Mouse (Mus musculus) urinary bladder, adult 2 months (tissue): ENCODE measurements around the gene Mcpt1. TPM values are rescaled to one million over a fixed set of nuclear protein-coding genes. Genes with fewer than 3 reads are reported as not detected.
"Not testable (repeated sequence)": the region's sequence is repeated elsewhere in the genome, so short reads cannot be mapped to it uniquely, and the experiment has no call there.

Experiments used
- DNase-seq: peaks from one replicate; pipeline ENCODE4 v3.0.0; 2022; ENCODE audit warnings: low spot score
- polyA plus RNA-seq: library from polyadenylated mRNA; depleted of rRNA; stranded (reverse); fragments of >200 nt; gene quantifications from 2 replicates; pipeline ENCODE4 v1.2.3, GENCODE M21; 2012; rRNA removed

The Mcpt1 gene
- not detected in 2 replicates for polyA plus RNA-seq

GRCm38 (mm10) chr14:56017671-56018070 lies at the start of gene Mcpt1:
Gene Mcpt1 (plus strand): TSS chr14:56017971.
- DNase-seq: not testable (repeated sequence)

DNA sequence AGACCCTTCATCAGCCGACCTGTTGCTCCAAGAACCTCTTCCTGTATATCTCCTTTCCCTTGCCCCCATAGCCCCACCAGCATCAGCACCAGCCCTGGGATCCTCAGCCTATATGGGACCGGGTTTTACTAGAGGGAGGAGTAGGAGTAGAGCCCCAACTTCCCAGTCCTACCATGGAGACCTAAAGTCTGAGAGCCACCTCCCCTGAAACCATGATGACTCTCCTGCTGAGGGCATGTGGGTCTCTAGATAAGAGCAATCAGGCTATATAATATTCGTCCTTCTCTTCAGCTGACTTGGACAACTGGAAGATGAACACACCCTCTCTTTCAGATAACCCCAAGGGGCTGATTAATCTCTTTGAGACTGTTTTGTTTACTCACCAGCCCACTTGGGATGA lies 30.3 kb upstream of the Mcpt1 start:
- DNase-seq: not testable (repeated sequence)

- DNase-seq: no peak
Observed at GRCm38 (mm10) chr14:56013147-56013546, 4.6 kb upstream of the Mcpt1 start.

GRCm38 (mm10) chr14:56013924-56014323 lies 3.8 kb upstream of the Mcpt1 start:
- no peak for DNase-seq

GRCm38 (mm10) chr14:56019446-56019845 lies 1.7 kb downstream of the Mcpt1 start:
- DNase-seq: no peak

- DNase-seq: not testable (repeated sequence)
Observed at GRCm38 (mm10) chr14:56021305-56021704, 3.5 kb downstream of the Mcpt1 start.

- not testable (repeated sequence) for DNase-seq
Observed at GRCm38 (mm10) chr14:56030395-56030794, 12.6 kb downstream of the Mcpt1 start, which contains the start of gene Mcpt9. Gene Mcpt9 (minus strand): TSS chr14:56030495.

- DNase-seq: no peak
Observed at GRCm38 (mm10) chr14:56034433-56034832, 16.7 kb downstream of the Mcpt1 start.

DNA sequence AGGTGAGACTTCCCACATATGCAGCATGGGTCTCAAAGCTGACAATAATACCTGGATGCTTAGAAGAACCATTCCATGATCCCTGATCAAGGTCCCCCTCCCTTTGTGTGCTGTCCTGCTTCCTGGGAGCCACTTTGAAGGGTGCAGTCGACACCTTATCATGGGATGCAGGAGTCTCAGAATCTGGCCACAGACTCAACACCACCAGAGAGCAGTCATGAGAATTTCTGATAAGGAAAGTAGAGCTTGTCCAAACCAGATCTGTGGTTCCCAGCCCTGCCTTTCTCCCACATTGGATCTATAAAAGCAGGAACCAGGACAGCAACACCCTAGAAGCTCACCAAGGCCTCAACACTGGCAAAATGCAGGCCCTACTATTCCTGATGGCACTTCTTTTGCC lies 24.0 kb downstream of the Mcpt1 start, which contains the start of gene Mcpt2:
Mcpt2 (plus strand) TSS at position 250 of the 400 bp plus-strand sequence.
- DNase-seq: not testable (repeated sequence)

- DNase-seq: no peak
Observed at GRCm38 (mm10) chr14:56055408-56055807, 37.6 kb downstream of the Mcpt1 start.

GRCm38 (mm10) chr14:56057722-56058121 lies 40.0 kb downstream of the Mcpt1 start:
- no peak for DNase-seq

GRCm38 (mm10) chr14:56062213-56062612 lies 44.4 kb downstream of the Mcpt1 start, which contains the start of gene Mcpt4:
Gene Mcpt4 (minus strand): TSS chr14:56062313.
- DNase-seq: not testable (repeated sequence)

Other genes with a start within 250 kb of the Mcpt1 start
- 7.2 and 9.4 TPM in 2 replicates for gene Adcy4, start 233.9 kb upstream of the Mcpt1 start, polyA plus RNA-seq
- 7.0 and 8.9 TPM in 2 replicates for gene Ripk3, start 229.1 kb upstream of the Mcpt1 start, polyA plus RNA-seq
- 37.9 and 44.3 TPM in 2 replicates for gene Nfatc4, start 194.8 kb upstream of the Mcpt1 start, polyA plus RNA-seq
- gene Nynrin, start 164.0 kb upstream of the Mcpt1 start, polyA plus RNA-seq: 6.2 and 11.2 TPM in 2 replicates
- 0.22 and 0.45 TPM in 2 replicates for gene Cbln3, start 133.6 kb upstream of the Mcpt1 start, polyA plus RNA-seq
- 26.2 and 26.8 TPM in 2 replicates for gene Khnyn, start 133.0 kb upstream of the Mcpt1 start, polyA plus RNA-seq
- gene Sdr39u1, start 117.7 kb upstream of the Mcpt1 start, polyA plus RNA-seq: 54.6 and 63.6 TPM in 2 replicates
- gene Cma1, start 73.3 kb upstream of the Mcpt1 start, polyA plus RNA-seq: 8.6 and 9.9 TPM in 2 replicates
- gene Cma2, start 67.0 kb upstream of the Mcpt1 start, polyA plus RNA-seq: 0.07 TPM in 1 of 2 replicates, not detected in the other
- gene Mcpt9, start 12.5 kb downstream of the Mcpt1 start, polyA plus RNA-seq: not detected in 2 replicates
- gene Mcpt2, start 24.1 kb downstream of the Mcpt1 start, polyA plus RNA-seq: 0.06 TPM in 1 of 2 replicates, not detected in the other
- 6.3 and 8.4 TPM in 2 replicates for gene Mcpt4, start 44.3 kb downstream of the Mcpt1 start, polyA plus RNA-seq
- not detected in 2 replicates for gene Mcpt8, start 67.3 kb downstream of the Mcpt1 start, polyA plus RNA-seq
- 0.08 TPM in 1 of 2 replicates, not detected in the other for gene Ctsg, start 84.6 kb downstream of the Mcpt1 start, polyA plus RNA-seq
- not detected in 2 replicates for gene Gzme, start 102.7 kb downstream of the Mcpt1 start, polyA plus RNA-seq
- gene Gzmd, start 114.6 kb downstream of the Mcpt1 start, polyA plus RNA-seq: not detected in 2 replicates
- not detected in 2 replicates for gene Gzmg, start 141.6 kb downstream of the Mcpt1 start, polyA plus RNA-seq
- not detected in 2 replicates for gene Gzmn, start 156.6 kb downstream of the Mcpt1 start, polyA plus RNA-seq
- gene Gzmf, start 193.4 kb downstream of the Mcpt1 start, polyA plus RNA-seq: not detected in 2 replicates
- 0.07 TPM in 2 replicates for gene Gzmc, start 216.7 kb downstream of the Mcpt1 start, polyA plus RNA-seq
- gene Gzmb, start 244.3 kb downstream of the Mcpt1 start, polyA plus RNA-seq: 1.4 and 2.2 TPM in 2 replicates